Mouse (Mus musculus) kidney, embryonic 14.5 days (tissue): ENCODE data around the gene Plxna2. TPM values are rescaled to one million over a fixed set of nuclear protein-coding genes. Genes with fewer than 3 reads are reported as not detected.

ENCODE experiments used
- ATAC-seq: fragments of 200-750 bp; cut with Nextera tagmentation; 2 replicates; pipeline ENCODE4 v1.8.0; 2017; ENCODE audit warnings: moderate number of reproducible peaks, mild to moderate bottlenecking, moderate TSS enrichment, moderate library complexity; ENCODE audit not compliant: low FRiP score, low TSS enrichment
- H3K27ac ChIP-seq: fragments of 300-500 bp; sonication (generic); 2 replicates; pipeline ENCODE4 v1.5.1; 2014; ENCODE audit warnings: low read depth, mild to moderate bottlenecking, low read length, moderate library complexity, mixed read lengths
- H3K27me3 ChIP-seq: fragments of 300-500 bp; sonication (generic); 2 replicates; pipeline ENCODE4 v1.6.1; 2014; ENCODE audit warnings: mild to moderate bottlenecking, low read length; ENCODE audit not compliant: control insufficient read depth, insufficient read depth
- H3K36me3 ChIP-seq: fragments of 300-500 bp; sonication (generic); 2 replicates; pipeline ENCODE4 v1.6.1; 2014; ENCODE audit warnings: low read length, mixed read lengths; ENCODE audit not compliant: control insufficient read depth, insufficient read depth
- H3K4me1 ChIP-seq: fragments of 300-500 bp; sonication (generic); 2 replicates; pipeline ENCODE4 v1.6.1; 2014; ENCODE audit warnings: low read length, mixed read lengths; ENCODE audit not compliant: control insufficient read depth, insufficient read depth
- H3K4me2 ChIP-seq: fragments of 300-500 bp; sonication (generic); replicated peaks from 2 replicates; pipeline ENCODE4 v1.6.1; 2014; ENCODE audit warnings: low read depth, mild to moderate bottlenecking, low read length
- H3K4me3 ChIP-seq: fragments of 300-500 bp; sonication (generic); 2 replicates; pipeline ENCODE4 v1.5.1; 2014; ENCODE audit warnings: mild to moderate bottlenecking, low read length
- H3K9ac ChIP-seq: fragments of 300-500 bp; sonication (generic); 2 replicates; pipeline ENCODE4 v1.6.1; 2014; ENCODE audit warnings: low read depth, mild to moderate bottlenecking, low read length, moderate library complexity
- H3K9me3 ChIP-seq: fragments of 300-500 bp; sonication (generic); 2 replicates; pipeline ENCODE4 v1.6.1; 2016; ENCODE audit warnings: low read length; ENCODE audit not compliant: control insufficient read depth
- WGBS: fragments of 180-500 bp; shearing (Covaris S2); extraction: QIAGEN DNeasy Blood & Tissue Kit; methylation state at CpG from one replicate; pipeline ENCODE4 v1.1.7; 2014; 5-methylcytosine and 5-hydroxymethylcytosine counted together
- microRNA-seq: library from miRNA; unstranded; fragments of <30 nt; microRNA quantifications from one replicate; pipeline ENCODE4, GENCODE M21; 2016
- polyA plus RNA-seq: library from polyadenylated mRNA; unstranded; fragments of >200 nt; fragmentation: Nextera tagmentation; extraction: Ambion mirVana; gene quantifications from 2 replicates; pipeline ENCODE4 v1.2.1, GENCODE M21; 2014

The Plxna2 gene
- polyA plus RNA-seq, 1 experiment from 2014 or later = 7.4 TPM

DNA sequence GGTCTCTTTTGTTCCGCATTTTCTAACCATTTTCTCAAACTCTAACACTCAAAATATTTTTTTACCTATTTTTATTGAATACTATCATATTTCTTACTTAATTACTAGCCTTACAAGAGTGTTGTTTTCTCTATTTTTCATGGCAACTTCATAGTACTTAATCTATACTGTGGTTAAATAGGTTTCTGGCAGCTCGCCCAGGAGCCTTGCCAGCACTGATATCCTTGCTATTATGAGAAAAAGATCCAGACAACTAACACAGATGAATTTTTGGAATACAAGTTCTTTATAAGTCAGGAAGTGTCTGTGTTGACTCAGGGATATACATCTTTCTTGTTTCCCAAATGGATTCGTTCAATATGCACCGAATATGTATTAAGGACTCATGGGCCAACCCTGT lies 229.0 kb downstream of the Plxna2 start:
- Histone ChIP-seq H3K9ac (no peak overlapping the region), H3K9me3 (no peaks in the 10 kb centered on the region), H3K4me3 (no peak overlapping the region), H3K36me3 (no peaks in the 10 kb centered on the region), H3K4me2 (no peak overlapping the region), H3K4me1 (no peaks in the 10 kb centered on the region), H3K27me3 (no peaks in the 10 kb centered on the region), H3K27ac (no peak overlapping the region)
- WGBS = 86% methylated on average over 4 of the region's 4 CpGs
- ATAC-seq = no peak

DNA sequence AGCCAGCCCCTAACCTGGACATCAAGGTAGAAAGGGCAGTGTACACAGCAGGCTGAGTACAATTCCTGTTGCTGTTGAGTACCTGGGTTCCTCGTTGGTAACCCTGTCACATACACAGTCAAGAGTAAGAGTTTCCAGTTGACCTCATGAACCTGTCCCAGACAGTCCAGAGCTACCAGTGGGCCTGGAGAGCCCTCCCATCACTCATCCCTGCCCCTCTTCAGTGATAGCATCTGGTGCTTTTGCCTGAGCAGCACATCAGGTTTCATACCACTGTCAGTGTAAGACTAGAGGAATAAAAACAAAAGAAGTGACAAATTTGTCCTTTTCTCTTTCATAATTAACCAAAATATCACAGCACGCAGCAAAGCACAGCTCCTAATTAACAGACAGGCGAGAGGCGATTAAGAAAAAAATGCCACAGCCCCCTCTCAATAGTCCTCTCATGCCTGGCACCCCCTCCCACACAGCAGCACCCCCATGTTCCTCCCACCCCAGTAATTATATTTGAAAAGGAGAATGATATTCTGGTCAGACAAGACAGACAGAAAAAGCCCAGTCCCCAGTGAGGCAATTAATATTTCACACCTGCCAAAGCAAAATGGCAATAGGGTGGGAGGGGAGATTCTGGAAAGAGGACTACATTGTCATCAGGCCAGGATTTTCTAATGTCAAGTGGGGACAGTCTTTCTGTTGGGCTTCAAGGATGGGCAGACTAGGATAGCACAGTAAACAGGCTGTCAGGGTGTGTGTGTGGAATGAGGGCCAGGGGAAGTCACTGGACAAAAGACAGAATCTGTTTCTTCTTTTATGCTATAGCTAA lies 233.4 kb downstream of the Plxna2 start:
- Histone ChIP-seq H3K27ac (no peak overlapping the region), H3K4me1 (no peaks in the 10 kb centered on the region), H3K9ac (no peak overlapping the region), H3K9me3 (no peaks in the 10 kb centered on the region), H3K36me3 (no peaks in the 10 kb centered on the region), H3K27me3 (no peaks in the 10 kb centered on the region), H3K4me2 (no peak overlapping the region), H3K4me3 (no peak overlapping the region)
- WGBS = 71% methylated on average over 4 of the region's 4 CpGs
- ATAC-seq = no peak

DNA sequence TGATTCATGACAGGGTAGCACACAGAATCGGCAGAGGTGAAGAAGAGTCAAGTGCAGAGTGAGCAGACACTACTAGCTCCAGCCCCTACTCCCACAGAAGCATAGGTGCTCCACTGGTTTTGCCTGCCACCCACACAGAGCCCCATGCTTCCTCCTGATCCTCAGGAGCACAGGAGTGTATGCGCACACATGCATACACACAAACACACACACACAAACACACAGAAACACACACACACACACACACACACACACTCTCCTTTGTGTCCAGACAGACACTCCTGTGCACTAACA lies 234.0 kb downstream of the Plxna2 start:
- 57% methylated on average over 2 of the region's 2 CpGs for WGBS
- Histone ChIP-seq H3K27me3 (no peaks in the 10 kb centered on the region), H3K9me3 (no peaks in the 10 kb centered on the region), H3K4me1 (no peaks in the 10 kb centered on the region), H3K36me3 (no peaks in the 10 kb centered on the region), H3K9ac (no peak overlapping the region), H3K4me3 (no peak overlapping the region), H3K4me2 (no peak overlapping the region), H3K27ac (no peak overlapping the region)
- ATAC-seq = no peak

Small RNAs within 50 kb of the gene (microRNA-seq; reads per million reads assigned to microRNA genes)
- gene Mir3962 = not detected
